Mouse (Mus musculus): ENCODE results near the gene Icos. TPM values are rescaled to one million over a fixed set of nuclear protein-coding genes. Genes with fewer than 3 reads are reported as not detected.
A peak's percentile ranks its signal among the peaks of the same experiment; 100 is the strongest.

Gene Icos
- polyA plus RNA-seq, 1 experiment from 2014 or later, result 0.31 TPM

DNA sequence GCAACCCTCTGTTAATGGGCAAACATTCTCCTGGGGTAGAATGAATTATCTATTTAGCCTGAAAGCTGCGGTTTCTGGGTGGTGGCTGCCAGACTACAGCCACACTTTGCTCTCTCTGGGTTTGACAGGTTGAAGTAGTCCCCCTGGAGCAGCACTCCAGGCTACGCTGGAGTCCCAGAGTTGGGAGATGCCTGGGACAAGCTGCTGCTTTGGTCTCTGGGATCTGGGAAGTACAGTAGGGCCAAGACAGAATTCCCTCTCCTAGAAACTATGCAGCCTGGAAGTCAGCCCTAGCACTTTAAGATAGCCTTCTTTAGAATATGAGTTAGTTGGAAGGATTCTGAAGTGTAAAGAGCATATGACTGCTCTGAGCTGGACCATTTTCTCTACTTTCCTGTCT is 21.0 kb downstream of the Icos start:
- peak overlapping the region; percentile 71 for H3K27ac ChIP-seq (replicated peaks)

DNA sequence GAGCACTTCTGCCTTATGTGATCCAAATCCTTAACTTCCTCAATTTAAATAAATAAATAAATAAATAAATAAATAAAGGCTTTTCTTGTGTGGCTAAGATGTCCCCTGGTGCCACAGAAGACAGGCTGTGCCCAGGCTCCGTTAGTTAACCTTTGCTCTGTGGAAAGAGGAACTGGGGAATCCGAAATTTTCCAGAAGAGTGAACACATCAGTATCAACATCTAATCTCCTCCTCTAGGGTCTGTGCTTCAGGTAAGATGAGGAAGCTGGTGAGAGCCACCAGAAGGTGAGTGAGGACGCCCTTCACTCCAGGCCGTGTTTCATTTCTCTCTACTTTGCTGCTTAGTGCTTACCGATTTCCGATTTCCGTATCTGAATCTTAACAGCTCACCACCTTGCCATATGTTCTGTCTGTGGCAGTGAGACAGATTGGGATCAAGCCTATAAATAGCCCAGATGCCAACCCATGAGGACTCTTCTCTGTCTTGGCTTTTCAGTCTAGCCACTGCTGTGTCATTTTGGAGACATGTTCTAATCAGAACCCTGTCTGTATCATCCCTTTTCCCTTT is 24.1 kb downstream of the Icos start:
- WGBS, result 78% methylated on average over 7 of the region's 7 CpGs
- no peaks in the 10 kb centered on the region for H3K9me3 ChIP-seq
- no peak overlapping the region for H3K4me2 ChIP-seq
- H3K4me1 ChIP-seq, result peaks cover 27% of the 10 kb centered on the region
- no peak for ATAC-seq (ENCODE audit: extremely low read depth, insufficient number of reproducible peaks, low FRiP score, low TSS enrichment)
- no peak overlapping the region for H3K9ac ChIP-seq
- no peak overlapping the region for H3K27ac ChIP-seq (replicated peaks)
- H3K27me3 ChIP-seq (replicated peaks), result no peaks in the 10 kb centered on the region
- H3K4me3 ChIP-seq, result no peak overlapping the region
- no peaks in the 10 kb centered on the region for H3K36me3 ChIP-seq

More for the DNA sequence above, 21.0 kb downstream of the Icos start:
- Histone ChIP-seq H3K4me1 (peaks cover 24% of the 10 kb centered on the region), H3K4me2 (no peak overlapping the region), H3K4me3 (no peak overlapping the region), H3K9ac (no peak overlapping the region), H3K27me3 (replicated peaks) (no peaks in the 10 kb centered on the region), H3K9me3 (no peaks in the 10 kb centered on the region), H3K36me3 (no peaks in the 10 kb centered on the region)
- no peak for ATAC-seq (ENCODE audit: extremely low read depth, insufficient number of reproducible peaks, low FRiP score, low TSS enrichment)
- WGBS, result 37% methylated on average over 2 of the region's 2 CpGs

DNA sequence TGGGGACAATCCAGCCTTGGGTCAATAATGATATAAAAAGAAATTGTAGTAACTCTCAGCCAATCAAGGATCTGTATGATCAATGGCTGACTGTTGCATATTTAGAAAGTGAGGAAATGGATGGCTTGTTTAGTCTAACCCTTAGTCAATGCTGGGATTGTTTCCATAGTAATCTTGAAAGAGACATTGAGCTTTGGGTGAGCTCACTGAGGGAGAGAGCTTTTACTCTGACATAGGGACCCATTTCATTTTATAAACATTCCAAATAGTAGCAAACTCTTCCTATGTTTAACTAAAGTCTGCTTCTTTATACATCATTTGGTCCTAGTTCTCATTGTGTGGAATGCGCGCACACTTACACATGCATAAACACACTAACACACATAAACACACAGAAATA is 28.5 kb downstream of the Icos start:
- Histone ChIP-seq H3K4me1 (peaks cover 8% of the 10 kb centered on the region), H3K9ac (no peak overlapping the region), H3K9me3 (no peaks in the 10 kb centered on the region), H3K36me3 (no peaks in the 10 kb centered on the region), H3K27me3 (replicated peaks) (no peaks in the 10 kb centered on the region), H3K4me2 (no peak overlapping the region), H3K4me3 (no peak overlapping the region), H3K27ac (replicated peaks) (no peak overlapping the region)
- 94% methylated on average over 2 of the region's 2 CpGs for WGBS
- no peak for ATAC-seq (ENCODE audit: extremely low read depth, insufficient number of reproducible peaks, low FRiP score, low TSS enrichment)

DNA sequence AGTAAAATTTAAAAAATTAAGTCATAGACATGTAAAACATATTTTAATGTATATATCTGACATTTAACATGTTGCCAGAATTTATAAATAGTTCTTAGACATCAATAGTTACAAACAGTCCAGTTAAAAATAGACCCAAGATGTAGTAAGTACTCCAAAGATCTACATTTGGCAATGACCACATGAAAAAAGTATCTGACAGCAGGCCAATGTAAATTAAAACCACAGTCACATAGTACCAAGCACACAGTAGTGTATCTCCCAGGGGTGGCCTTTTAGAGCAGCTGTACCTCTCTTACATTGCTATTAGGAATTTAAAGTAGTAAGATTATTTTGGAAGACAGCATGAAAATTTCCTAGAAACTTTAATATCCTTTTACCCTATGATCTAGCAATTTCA is 29.8 kb downstream of the Icos start:
- H3K9ac ChIP-seq, result no peak overlapping the region
- H3K9me3 ChIP-seq, result no peaks in the 10 kb centered on the region
- no peak overlapping the region for H3K4me3 ChIP-seq
- H3K4me1 ChIP-seq, result peaks cover 8% of the 10 kb centered on the region
- H3K27ac ChIP-seq (replicated peaks), result no peak overlapping the region; the same call in 1 of the 2 replicates
- H3K4me2 ChIP-seq, result no peak overlapping the region
- ATAC-seq (ENCODE audit: extremely low read depth, insufficient number of reproducible peaks, low FRiP score, low TSS enrichment), result no peak
- no peaks in the 10 kb centered on the region for H3K36me3 ChIP-seq
- H3K27me3 ChIP-seq (replicated peaks), result no peaks in the 10 kb centered on the region

DNA sequence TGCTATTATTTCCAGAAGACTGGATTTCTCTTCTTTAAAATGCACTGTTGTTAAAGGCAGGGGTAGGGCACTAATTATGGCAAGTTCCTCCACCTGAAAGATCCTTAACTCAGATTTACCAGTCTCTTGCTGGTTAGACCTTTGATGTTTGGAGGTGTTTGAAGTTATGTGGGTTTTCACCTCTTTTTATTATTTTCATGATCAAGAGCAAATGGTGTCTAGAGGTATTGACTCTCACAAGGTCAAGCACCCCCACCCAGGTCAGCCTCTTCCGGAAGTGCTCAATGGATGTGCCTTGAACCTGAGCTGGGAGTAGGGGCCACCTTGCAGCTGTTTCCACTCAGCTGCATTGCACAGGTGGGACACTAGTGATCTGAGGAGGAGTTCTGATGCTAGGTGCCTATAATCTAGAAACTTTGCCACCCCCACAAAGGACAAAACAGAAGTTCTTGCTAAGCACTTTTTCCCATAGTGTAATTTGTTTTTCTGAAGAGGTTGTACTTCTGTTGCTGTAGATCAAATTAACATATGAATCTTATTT is 38.9 kb downstream of the Icos start:
- no peaks in the 10 kb centered on the region for H3K36me3 ChIP-seq
- no peak overlapping the region for H3K9ac ChIP-seq
- no peak overlapping the region for H3K4me3 ChIP-seq
- H3K27me3 ChIP-seq (replicated peaks), result no peaks in the 10 kb centered on the region
- ATAC-seq (ENCODE audit: extremely low read depth, insufficient number of reproducible peaks, low FRiP score, low TSS enrichment), result no peak
- no peak overlapping the region for H3K4me2 ChIP-seq
- no peak overlapping the region for H3K27ac ChIP-seq (replicated peaks)
- 65% methylated on average over 1 of the region's 1 CpGs for WGBS
- no peaks in the 10 kb centered on the region for H3K9me3 ChIP-seq
- H3K4me1 ChIP-seq, result peaks cover 9% of the 10 kb centered on the region

DNA sequence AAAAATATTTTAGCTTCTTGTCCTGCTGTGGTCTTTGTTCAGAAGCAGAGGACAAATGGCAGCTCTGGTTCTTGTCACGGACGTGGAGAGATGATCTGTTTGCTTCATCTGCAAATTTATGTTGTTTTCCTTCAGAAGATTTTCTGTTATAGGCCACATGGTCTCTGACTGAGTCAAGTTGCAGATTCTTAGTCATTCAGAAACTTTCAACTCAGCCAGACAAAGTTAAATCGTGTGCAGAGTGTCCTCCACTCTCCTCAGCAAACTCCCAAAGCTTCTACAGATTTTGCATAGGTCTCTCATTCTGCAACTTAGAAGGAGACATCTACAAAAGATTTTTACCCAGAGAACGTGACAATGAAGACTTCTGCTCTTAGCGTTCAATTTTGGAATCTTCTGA is 49.0 kb downstream of the Icos start:
- Histone ChIP-seq H3K4me3 (no peak overlapping the region), H3K27me3 (replicated peaks) (no peaks in the 10 kb centered on the region), H3K9ac (no peak overlapping the region), H3K4me1 (no peaks in the 10 kb centered on the region), H3K27ac (replicated peaks) (no peak overlapping the region), H3K9me3 (no peaks in the 10 kb centered on the region), H3K4me2 (no peak overlapping the region), H3K36me3 (no peaks in the 10 kb centered on the region)
- ATAC-seq (ENCODE audit: extremely low read depth, insufficient number of reproducible peaks, low FRiP score, low TSS enrichment), result no peak
- 68% methylated on average over 5 of the region's 5 CpGs for WGBS

DNA sequence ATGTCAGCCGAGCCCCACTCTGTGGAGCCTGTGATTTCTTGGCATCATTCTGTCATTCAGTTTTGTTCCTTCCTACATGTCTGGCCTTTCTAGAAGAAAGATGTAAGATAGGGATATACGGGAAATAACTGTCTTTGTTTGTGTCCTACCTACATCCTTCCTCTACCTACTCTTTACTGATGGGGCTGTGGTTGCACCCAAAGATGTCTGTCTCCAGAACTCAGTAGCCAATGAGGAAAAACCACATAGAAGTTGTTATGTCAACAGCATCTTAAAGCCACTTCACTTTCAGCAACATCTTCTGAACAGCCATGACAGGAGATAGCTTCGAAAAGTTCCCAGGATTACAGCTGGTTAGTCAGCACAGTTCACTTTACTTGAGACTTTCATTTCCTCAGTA is 49.8 kb downstream of the Icos start:
- Histone ChIP-seq H3K4me3 (no peak overlapping the region), H3K9ac (no peak overlapping the region), H3K27me3 (replicated peaks) (no peaks in the 10 kb centered on the region), H3K4me1 (no peaks in the 10 kb centered on the region), H3K27ac (replicated peaks) (no peak overlapping the region), H3K9me3 (no peaks in the 10 kb centered on the region), H3K4me2 (no peak overlapping the region), H3K36me3 (no peaks in the 10 kb centered on the region)
- 72% methylated on average over 3 of the region's 3 CpGs for WGBS
- ATAC-seq (ENCODE audit: extremely low read depth, insufficient number of reproducible peaks, low FRiP score, low TSS enrichment), result no peak

DNA sequence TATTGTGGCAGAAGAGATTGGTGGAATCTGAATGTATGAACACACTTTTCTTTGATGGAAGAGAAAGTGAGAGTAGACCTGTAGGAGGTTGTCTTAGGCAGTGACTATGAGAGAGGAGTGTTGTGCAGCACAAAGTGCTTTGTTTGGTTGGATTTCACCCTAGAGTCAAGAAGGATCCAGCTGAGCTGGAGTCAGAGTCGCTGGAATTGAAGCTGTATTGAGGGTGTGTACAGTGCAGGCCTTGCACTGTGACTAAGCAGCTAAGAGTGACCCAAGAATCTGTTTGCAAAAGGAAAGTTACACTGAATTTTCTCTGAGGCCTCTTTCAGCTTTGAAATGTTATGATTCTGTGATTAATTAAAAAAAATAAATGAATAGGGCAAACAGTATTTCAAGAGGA is 52.2 kb downstream of the Icos start:
- Histone ChIP-seq H3K4me2 (no peak overlapping the region), H3K4me3 (no peak overlapping the region), H3K9ac (no peak overlapping the region), H3K36me3 (no peaks in the 10 kb centered on the region), H3K4me1 (no peaks in the 10 kb centered on the region), H3K27ac (replicated peaks) (no peak overlapping the region), H3K27me3 (replicated peaks) (no peaks in the 10 kb centered on the region), H3K9me3 (no peaks in the 10 kb centered on the region)
- WGBS, result 42% methylated on average over 1 of the region's 1 CpGs
- ATAC-seq (ENCODE audit: extremely low read depth, insufficient number of reproducible peaks, low FRiP score, low TSS enrichment), result no peak

DNA sequence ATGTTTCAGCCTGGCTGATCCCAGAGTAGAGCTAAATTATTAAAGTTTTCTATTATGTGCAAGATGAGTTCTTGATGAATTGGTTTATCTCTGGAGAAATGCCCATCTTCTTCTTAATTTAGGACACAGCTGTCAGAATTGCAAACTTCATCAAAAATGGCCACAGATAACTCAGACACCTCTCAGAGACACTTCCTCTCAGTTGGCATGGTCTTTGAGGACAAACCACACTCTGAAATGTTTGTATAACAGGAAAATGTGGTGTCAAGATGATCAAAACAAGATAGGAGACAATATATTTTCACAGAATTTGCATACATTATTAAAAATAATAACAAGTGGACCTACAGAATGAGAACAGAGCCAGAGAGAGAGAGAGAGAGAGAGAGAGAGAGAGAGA is 52.8 kb downstream of the Icos start:
- Histone ChIP-seq H3K9ac (no peak overlapping the region), H3K4me2 (no peak overlapping the region), H3K27ac (replicated peaks) (no peak overlapping the region), H3K36me3 (no peaks in the 10 kb centered on the region), H3K9me3 (no peaks in the 10 kb centered on the region), H3K4me3 (no peak overlapping the region), H3K4me1 (no peaks in the 10 kb centered on the region), H3K27me3 (replicated peaks) (no peaks in the 10 kb centered on the region)
- no peak for ATAC-seq (ENCODE audit: extremely low read depth, insufficient number of reproducible peaks, low FRiP score, low TSS enrichment)

DNA sequence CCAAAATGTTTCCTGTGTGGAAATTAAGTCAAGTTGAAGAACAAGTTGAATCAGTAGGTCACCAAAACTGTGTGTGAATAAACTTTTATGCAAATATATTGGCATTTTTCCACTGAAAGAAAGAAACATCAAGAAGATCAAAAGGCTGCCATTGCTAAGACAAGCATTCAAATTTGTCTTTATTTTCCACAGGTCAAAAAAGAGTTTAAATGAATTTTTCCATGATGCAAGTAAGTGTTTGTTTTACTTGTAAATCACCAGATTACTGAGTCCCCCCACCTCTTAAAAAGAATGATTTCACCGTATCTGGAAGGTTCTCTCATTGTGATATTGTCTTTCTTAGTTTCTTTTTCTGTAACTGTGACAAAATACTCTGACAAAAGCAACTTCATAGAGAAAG is 57.5 kb downstream of the Icos start:
- ATAC-seq (ENCODE audit: extremely low read depth, insufficient number of reproducible peaks, low FRiP score, low TSS enrichment), result no peak
- Histone ChIP-seq H3K36me3 (no peaks in the 10 kb centered on the region), H3K9me3 (no peaks in the 10 kb centered on the region), H3K27ac (replicated peaks) (no peak overlapping the region), H3K9ac (no peak overlapping the region), H3K27me3 (replicated peaks) (no peaks in the 10 kb centered on the region), H3K4me1 (no peaks in the 10 kb centered on the region), H3K4me3 (no peak overlapping the region), H3K4me2 (no peak overlapping the region)
- 75% methylated on average over 1 of the region's 1 CpGs for WGBS

DNA sequence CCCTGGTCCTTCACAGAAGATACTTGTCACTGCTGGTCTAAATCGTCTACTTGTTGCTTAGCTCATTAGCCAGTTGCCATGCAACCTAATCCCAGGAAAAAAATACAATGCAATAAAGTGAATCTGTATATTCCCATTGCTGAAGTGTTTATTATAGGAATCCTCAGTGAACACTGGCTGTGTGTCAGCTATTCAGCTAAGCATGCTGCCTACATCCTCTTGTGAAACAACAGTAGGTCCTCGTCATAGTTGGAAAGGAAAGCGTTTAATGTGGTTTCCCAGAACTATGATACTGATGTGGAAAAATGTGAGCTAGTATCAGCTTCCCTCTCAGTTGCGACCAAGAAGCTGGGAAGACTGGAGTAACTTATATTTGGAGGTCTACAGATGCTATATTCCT is 60.5 kb downstream of the Icos start:
- ATAC-seq (ENCODE audit: extremely low read depth, insufficient number of reproducible peaks, low FRiP score, low TSS enrichment), result no peak
- WGBS, result 67% methylated on average over 4 of the region's 4 CpGs
- no peaks in the 10 kb centered on the region for H3K36me3 ChIP-seq

DNA sequence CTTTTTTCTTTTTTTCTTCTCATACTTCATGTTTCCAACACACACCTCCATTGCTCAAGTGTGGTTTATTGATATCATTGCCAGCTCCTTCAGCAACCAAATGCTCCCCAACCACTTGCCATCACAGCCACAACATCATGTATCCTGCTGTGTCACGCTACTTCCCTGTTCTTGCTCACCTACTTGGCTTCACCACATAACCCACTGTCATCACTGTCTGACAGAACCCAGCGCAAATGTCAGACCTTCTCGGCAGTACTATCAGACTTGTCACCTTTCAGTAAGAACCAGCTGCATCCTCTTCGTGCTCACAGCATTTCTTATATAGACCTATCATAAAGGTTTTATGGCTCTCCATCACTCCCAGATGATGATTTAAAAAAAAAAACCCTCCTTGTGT is 61.6 kb downstream of the Icos start:
- 40% methylated on average over 4 of the region's 4 CpGs for WGBS
- H3K27me3 ChIP-seq (replicated peaks), result no peaks in the 10 kb centered on the region
- no peaks in the 10 kb centered on the region for H3K4me1 ChIP-seq
- no peak overlapping the region for H3K4me2 ChIP-seq
- H3K9ac ChIP-seq, result no peak overlapping the region
- H3K27ac ChIP-seq (replicated peaks), result no peak overlapping the region
- ATAC-seq (ENCODE audit: extremely low read depth, insufficient number of reproducible peaks, low FRiP score, low TSS enrichment), result no peak
- H3K36me3 ChIP-seq, result no peaks in the 10 kb centered on the region
- no peak overlapping the region for H3K4me3 ChIP-seq
- no peaks in the 10 kb centered on the region for H3K9me3 ChIP-seq

More for the DNA sequence above, 60.5 kb downstream of the Icos start:
- no peak overlapping the region for H3K27ac ChIP-seq (replicated peaks)
- H3K9ac ChIP-seq, result no peak overlapping the region
- H3K4me2 ChIP-seq, result no peak overlapping the region
- no peaks in the 10 kb centered on the region for H3K9me3 ChIP-seq
- no peaks in the 10 kb centered on the region for H3K27me3 ChIP-seq (replicated peaks)
- H3K4me3 ChIP-seq, result no peak overlapping the region
- no peaks in the 10 kb centered on the region for H3K4me1 ChIP-seq
